Mouse (Mus musculus): Measurements from ENCODE around the gene Bex6. TPM values are rescaled to one million over a fixed set of nuclear protein-coding genes. Genes with fewer than 3 reads are reported as not detected.
A peak's percentile ranks its signal among the peaks of the same experiment; 100 is the strongest.

The Bex6 gene
- polyA plus RNA-seq, 1 experiment from 2014 or later = not detected

GRCm38 (mm10) chr16:32154437-32154836 is 25.2 kb upstream of the Bex6 start:
- Histone ChIP-seq H3K27me3 (replicated peaks; ENCODE audit: control insufficient read depth, insufficient read depth, low read length) (no peaks in the 10 kb centered on the region; the same call in 1 of the 2 replicates), H3K4me1 (ENCODE audit: control insufficient read depth, insufficient read depth, low read depth, low read length) (0 out of 2 replicates have a peak, but pooled peaks cover 2% of the 10 kb centered on the region), H3K4me2 (ENCODE audit: low read length) (0 out of 2 replicates have a peak overlapping the region, but pooled peaks have one; percentile 21), H3K4me3 (ENCODE audit: low read length) (no peak overlapping the region), H3K9ac (ENCODE audit: low read depth, low read length) (no peak overlapping the region; the same call in 1 of the 2 replicates), H3K27ac (ENCODE audit: low read depth, low read length) (peak overlapping the region; percentile 7; the same call in 1 of the 2 replicates), H3K36me3 (ENCODE audit: control insufficient read depth, insufficient read depth, low read length) (no peaks in the 10 kb centered on the region), H3K9me3 (ENCODE audit: control insufficient read depth, low read length) (no peaks in the 10 kb centered on the region)
- peak; percentile 71 for ATAC-seq
- WGBS = 66% methylated on average over 13 of the region's 13 CpGs

- Histone ChIP-seq H3K9ac (ENCODE audit: low read depth, low read length) (no peak overlapping the region), H3K4me1 (ENCODE audit: control insufficient read depth, insufficient read depth, low read depth, low read length) (0 out of 2 replicates have a peak, but pooled peaks cover 2% of the 10 kb centered on the region), H3K4me3 (ENCODE audit: low read length) (no peak overlapping the region), H3K27ac (ENCODE audit: low read depth, low read length) (no peak overlapping the region), H3K27me3 (replicated peaks; ENCODE audit: control insufficient read depth, insufficient read depth, low read length) (no peaks in the 10 kb centered on the region; the same call in 1 of the 2 replicates), H3K9me3 (ENCODE audit: control insufficient read depth, low read length) (no peaks in the 10 kb centered on the region), H3K36me3 (ENCODE audit: control insufficient read depth, insufficient read depth, low read length) (no peaks in the 10 kb centered on the region), H3K4me2 (ENCODE audit: low read length) (no peak overlapping the region)
- 39% methylated on average over 3 of the region's 3 CpGs for WGBS
- ATAC-seq = no peak
These were observed 22.9 kb upstream of the Bex6 start for GRCm38 (mm10) chr16:32156719-32157118.

DNA sequence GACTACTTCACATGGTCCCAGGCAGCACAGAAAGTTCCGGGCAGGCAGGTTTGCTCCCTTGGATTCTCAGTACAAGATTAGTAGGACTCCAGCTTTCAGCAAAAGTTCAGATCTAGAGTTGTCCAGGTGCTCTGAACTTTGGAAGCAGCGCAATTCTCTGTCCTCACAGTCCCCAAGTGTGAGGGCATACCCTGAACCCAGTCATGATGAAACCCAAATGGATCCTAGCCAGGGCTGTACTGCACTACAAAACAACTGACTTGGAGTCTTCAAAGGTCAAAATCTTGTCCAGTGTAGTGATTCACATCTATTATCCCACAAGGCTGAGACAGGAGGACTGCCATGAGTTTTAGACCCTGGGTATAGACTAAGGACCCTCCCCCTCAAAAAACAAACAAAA is 22.3 kb upstream of the Bex6 start:
- Histone ChIP-seq H3K4me2 (ENCODE audit: low read length) (no peak overlapping the region), H3K27me3 (replicated peaks; ENCODE audit: control insufficient read depth, insufficient read depth, low read length) (no peaks in the 10 kb centered on the region; the same call in 1 of the 2 replicates), H3K9ac (ENCODE audit: low read depth, low read length) (no peak overlapping the region), H3K27ac (ENCODE audit: low read depth, low read length) (no peak overlapping the region), H3K4me3 (ENCODE audit: low read length) (no peak overlapping the region), H3K4me1 (ENCODE audit: control insufficient read depth, insufficient read depth, low read depth, low read length) (0 out of 2 replicates have a peak, but pooled peaks cover 2% of the 10 kb centered on the region), H3K9me3 (ENCODE audit: control insufficient read depth, low read length) (no peaks in the 10 kb centered on the region), H3K36me3 (ENCODE audit: control insufficient read depth, insufficient read depth, low read length) (no peaks in the 10 kb centered on the region)
- no peak for ATAC-seq
- 84% methylated on average over 2 of the region's 2 CpGs for WGBS

DNA sequence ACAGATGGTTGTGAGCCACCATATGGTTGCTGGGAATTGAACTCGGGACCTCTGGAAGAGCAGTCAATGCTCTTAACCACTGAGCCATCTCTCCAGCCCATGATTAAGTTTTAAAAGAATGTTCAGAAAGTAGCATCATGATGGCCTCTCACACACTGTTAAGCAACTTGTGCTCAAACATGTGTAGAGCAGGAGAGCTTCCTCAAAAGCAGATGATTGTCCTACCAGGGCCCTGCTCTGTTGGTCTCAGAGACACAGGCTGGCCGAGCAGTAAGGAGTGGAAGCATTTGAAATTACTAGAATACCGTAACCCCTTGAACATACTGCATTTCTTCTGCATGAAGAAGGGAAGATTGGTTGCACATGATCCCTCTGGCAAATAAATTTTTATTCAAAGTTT is 20.7 kb upstream of the Bex6 start:
- no peak for ATAC-seq
- Histone ChIP-seq H3K9ac (ENCODE audit: low read depth, low read length) (no peak overlapping the region), H3K36me3 (ENCODE audit: control insufficient read depth, insufficient read depth, low read length) (no peaks in the 10 kb centered on the region), H3K27ac (ENCODE audit: low read depth, low read length) (no peak overlapping the region), H3K9me3 (ENCODE audit: control insufficient read depth, low read length) (no peaks in the 10 kb centered on the region), H3K4me1 (ENCODE audit: control insufficient read depth, insufficient read depth, low read depth, low read length) (0 out of 2 replicates have a peak, but pooled peaks cover 2% of the 10 kb centered on the region), H3K27me3 (replicated peaks; ENCODE audit: control insufficient read depth, insufficient read depth, low read length) (no peaks in the 10 kb centered on the region; the same call in 1 of the 2 replicates), H3K4me3 (ENCODE audit: low read length) (no peak overlapping the region), H3K4me2 (ENCODE audit: low read length) (no peak overlapping the region)
- WGBS = 97% methylated on average over 3 of the region's 3 CpGs

GRCm38 (mm10) chr16:32160742-32161323 is 18.8 kb upstream of the Bex6 start:
- no peak overlapping the region for H3K27ac ChIP-seq (ENCODE audit: low read depth, low read length)
- no peaks in the 10 kb centered on the region for H3K9me3 ChIP-seq (ENCODE audit: control insufficient read depth, low read length)
- H3K9ac ChIP-seq (ENCODE audit: low read depth, low read length) = no peak overlapping the region
- 91% methylated on average over 9 of the region's 9 CpGs for WGBS
- H3K4me2 ChIP-seq (ENCODE audit: low read length) = no peak overlapping the region
- H3K36me3 ChIP-seq (ENCODE audit: control insufficient read depth, insufficient read depth, low read length) = no peaks in the 10 kb centered on the region
- H3K4me3 ChIP-seq (ENCODE audit: low read length) = no peak overlapping the region
- H3K4me1 ChIP-seq (ENCODE audit: control insufficient read depth, insufficient read depth, low read depth, low read length) = peaks cover 5% of the 10 kb centered on the region
- no peak for ATAC-seq
- peaks cover 3% of the 10 kb centered on the region for H3K27me3 ChIP-seq (replicated peaks; ENCODE audit: control insufficient read depth, insufficient read depth, low read length)

DNA sequence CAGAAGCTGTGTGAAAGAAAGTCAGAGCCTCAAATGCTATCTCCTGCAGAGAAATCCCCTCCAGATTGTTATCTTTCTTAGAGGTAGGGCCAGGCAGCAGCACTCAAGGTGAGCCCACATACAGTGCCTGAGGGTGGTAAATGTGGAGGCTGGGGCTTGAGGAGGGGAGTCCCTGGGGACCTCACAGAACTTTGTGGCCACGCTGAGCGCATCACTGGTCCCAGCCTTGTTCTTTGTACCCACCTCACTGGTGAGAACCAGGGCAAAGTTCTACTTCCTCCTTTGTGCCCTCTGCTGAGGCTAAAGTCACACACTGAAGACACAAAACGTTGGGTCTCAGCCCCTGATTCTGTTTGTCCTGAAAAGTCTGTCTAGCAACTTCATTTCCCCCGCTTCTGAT is 16.2 kb upstream of the Bex6 start:
- Histone ChIP-seq H3K4me1 (ENCODE audit: control insufficient read depth, insufficient read depth, low read depth, low read length) (peaks cover 5% of the 10 kb centered on the region), H3K27ac (ENCODE audit: low read depth, low read length) (no peak overlapping the region), H3K9ac (ENCODE audit: low read depth, low read length) (no peak overlapping the region), H3K9me3 (ENCODE audit: control insufficient read depth, low read length) (no peaks in the 10 kb centered on the region), H3K4me2 (ENCODE audit: low read length) (no peak overlapping the region), H3K4me3 (ENCODE audit: low read length) (no peak overlapping the region), H3K36me3 (ENCODE audit: control insufficient read depth, insufficient read depth, low read length) (no peaks in the 10 kb centered on the region), H3K27me3 (replicated peaks; ENCODE audit: control insufficient read depth, insufficient read depth, low read length) (peaks cover 6% of the 10 kb centered on the region)
- WGBS = 75% methylated on average over 4 of the region's 4 CpGs
- ATAC-seq = no peak

GRCm38 (mm10) chr16:32163891-32164290 is 15.7 kb upstream of the Bex6 start:
- no peak overlapping the region for H3K4me2 ChIP-seq (ENCODE audit: low read length)

DNA sequence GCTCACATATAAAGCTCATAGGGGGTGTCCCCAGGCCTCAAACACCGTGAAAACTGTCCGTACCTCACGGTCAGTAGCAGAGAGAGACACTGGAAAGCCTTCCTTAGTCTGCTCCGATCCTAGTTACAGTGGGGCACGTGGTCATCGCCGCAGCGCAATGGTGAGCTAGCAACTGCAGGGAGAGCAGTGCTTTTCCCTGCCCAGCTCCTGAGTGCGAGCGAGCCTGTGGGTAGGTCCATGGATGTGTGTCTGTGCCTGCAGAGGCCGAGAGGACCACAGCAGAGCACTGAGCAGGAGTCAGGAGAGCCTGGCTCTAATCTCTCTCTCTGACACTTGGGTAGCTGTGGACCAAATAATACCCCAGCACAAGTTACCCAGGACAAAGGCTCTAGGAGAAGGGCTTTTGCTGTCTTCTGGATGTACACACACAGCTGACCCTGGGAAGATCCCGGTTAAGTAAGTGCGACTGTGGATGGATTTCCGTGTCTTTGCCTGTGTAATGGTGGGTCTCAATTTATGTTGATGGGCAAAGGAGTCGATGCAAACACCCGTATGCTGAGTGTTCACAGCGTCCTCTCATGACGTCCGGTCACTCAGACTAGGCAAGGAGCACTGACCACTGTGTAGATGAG is 15.1 kb upstream of the Bex6 start:
- WGBS = 77% methylated on average over 19 of the region's 19 CpGs
- no peak overlapping the region for H3K9ac ChIP-seq (ENCODE audit: low read depth, low read length)

More at GRCm38 (mm10) chr16:32163891-32164290, 15.7 kb upstream of the Bex6 start:
- no peak overlapping the region for H3K27ac ChIP-seq (ENCODE audit: low read depth, low read length)
- H3K9me3 ChIP-seq (ENCODE audit: control insufficient read depth, low read length) = no peaks in the 10 kb centered on the region
- no peak overlapping the region for H3K4me3 ChIP-seq (ENCODE audit: low read length)
- no peak for ATAC-seq
- H3K4me1 ChIP-seq (ENCODE audit: control insufficient read depth, insufficient read depth, low read depth, low read length) = peaks cover 5% of the 10 kb centered on the region
- no peak overlapping the region for H3K9ac ChIP-seq (ENCODE audit: low read depth, low read length)
- H3K36me3 ChIP-seq (ENCODE audit: control insufficient read depth, insufficient read depth, low read length) = no peaks in the 10 kb centered on the region
- 86% methylated on average over 5 of the region's 5 CpGs for WGBS
- peaks cover 6% of the 10 kb centered on the region for H3K27me3 ChIP-seq (replicated peaks; ENCODE audit: control insufficient read depth, insufficient read depth, low read length)

GRCm38 (mm10) chr16:32165281-32165821 is 14.3 kb upstream of the Bex6 start, which contains the start of gene Nrros:
Nrros (minus strand) TSS chr16:32165594.
- H3K4me3 ChIP-seq (ENCODE audit: low read length) = peak within 1 kb of the TSS; percentile 46
- H3K4me2 ChIP-seq (ENCODE audit: low read length) = peak within 1 kb of the TSS; percentile 80
- H3K36me3 ChIP-seq (ENCODE audit: control insufficient read depth, insufficient read depth, low read length) = no peaks in the 10 kb centered on the region
- peaks cover 6% of the 10 kb centered on the region for H3K27me3 ChIP-seq (replicated peaks; ENCODE audit: control insufficient read depth, insufficient read depth, low read length)
- no peak within 1 kb of the TSS for H3K27ac ChIP-seq (ENCODE audit: low read depth, low read length)
- peak within 1 kb of the TSS; percentile 65 for H3K9ac ChIP-seq (ENCODE audit: low read depth, low read length)
- peak; percentile 58; the same call in 1 of the 2 replicates for ATAC-seq
- under 1% methylated on average over 25 of the region's 25 CpGs for WGBS
- peaks cover 5% of the 10 kb centered on the region for H3K4me1 ChIP-seq (ENCODE audit: control insufficient read depth, insufficient read depth, low read depth, low read length)
- H3K9me3 ChIP-seq (ENCODE audit: control insufficient read depth, low read length) = no peaks in the 10 kb centered on the region

More for the DNA sequence above, 15.1 kb upstream of the Bex6 start:
- Histone ChIP-seq H3K27me3 (replicated peaks; ENCODE audit: control insufficient read depth, insufficient read depth, low read length) (peaks cover 6% of the 10 kb centered on the region), H3K9me3 (ENCODE audit: control insufficient read depth, low read length) (no peaks in the 10 kb centered on the region), H3K4me2 (ENCODE audit: low read length) (peak overlapping the region; percentile 80; the same call in 1 of the 2 replicates), H3K4me3 (ENCODE audit: low read length) (peak overlapping the region; percentile 46; the same call in 1 of the 2 replicates), H3K27ac (ENCODE audit: low read depth, low read length) (no peak overlapping the region), H3K36me3 (ENCODE audit: control insufficient read depth, insufficient read depth, low read length) (no peaks in the 10 kb centered on the region), H3K4me1 (ENCODE audit: control insufficient read depth, insufficient read depth, low read depth, low read length) (peaks cover 5% of the 10 kb centered on the region)
- no peak for ATAC-seq
